Mouse (Mus musculus) MEL (cell line): ENCODE results near the gene Mospd2.

Experiments
- CHD2 ChIP-seq: IDR thresholded peaks from 2 replicates; pipeline ENCODE4 v1.6.1; 2011; ENCODE audit warnings: low read length, improper control_type of control experiment
- CTCF ChIP-seq, 3 experiments: IDR thresholded peaks in 2 of 3; conservative IDR thresholded peaks in 1 of 3; 2 replicates each; pipeline ENCODE4 v1.5.1; 2011 to 2012; ENCODE audit warnings: low read length in 3 of 3, low read depth in 2 of 3, mild to moderate bottlenecking in 2 of 3, improper control_type of control experiment in 1 of 3, inconsistent platforms in 1 of 3, mixed read lengths in 1 of 3, moderate library complexity in 1 of 3; ENCODE audit not compliant: control insufficient read depth in 1 of 3, insufficient read depth in 1 of 3, poor library complexity in 1 of 3, severe bottlenecking in 1 of 3
- E2F4 ChIP-seq: IDR thresholded peaks from 2 replicates; pipeline ENCODE4 v1.6.1; 2011; ENCODE audit warnings: low read depth, low read length, improper control_type of control experiment, borderline replicate concordance
- ELF1 ChIP-seq: IDR thresholded peaks from 2 replicates; pipeline ENCODE4 v1.6.1; 2014; ENCODE audit warnings: low read depth, mild to moderate bottlenecking, inconsistent platforms, low read length, improper control_type of control experiment, moderate library complexity
- EP300 ChIP-seq, 2 experiments: IDR thresholded peaks; 2 replicates each; pipeline ENCODE4 v1.6.1; 2011; ENCODE audit warnings: improper control_type of control experiment in 2 of 2, low read length in 2 of 2, low read depth in 1 of 2, mild to moderate bottlenecking in 1 of 2
- GATA1 ChIP-seq: IDR thresholded peaks from 2 replicates; pipeline ENCODE4 v1.6.1; 2011; ENCODE audit warnings: low read depth, low read length, improper control_type of control experiment
- KAT2A ChIP-seq: conservative IDR thresholded peaks from 2 replicates; pipeline ENCODE4 v1.6.1; 2012; ENCODE audit warnings: low read depth, low read length, improper control_type of control experiment, inconsistent platforms
- MAFK ChIP-seq: IDR thresholded peaks from 2 replicates; pipeline ENCODE4 v1.6.1; 2011; ENCODE audit warnings: low read depth, mild to moderate bottlenecking, low read length, improper control_type of control experiment, borderline replicate concordance
- MAX ChIP-seq: IDR thresholded peaks from 2 replicates; pipeline ENCODE4 v1.6.1; 2011; ENCODE audit warnings: low read length, improper control_type of control experiment
- MYC ChIP-seq: IDR thresholded peaks from 2 replicates; pipeline ENCODE4 v1.6.1; 2011; ENCODE audit warnings: low read depth, mild to moderate bottlenecking, low read length, improper control_type of control experiment, moderate library complexity
- NRF1 ChIP-seq: IDR thresholded peaks from 2 replicates; pipeline ENCODE4 v1.6.1; 2014; ENCODE audit warnings: low read depth, mild to moderate bottlenecking, inconsistent platforms, low read length, improper control_type of control experiment, moderate library complexity; ENCODE audit not compliant: poor library complexity, insufficient read depth, severe bottlenecking
- POLR2A ChIP-seq, 2 experiments: IDR thresholded peaks; 2 replicates each; pipeline ENCODE4 v1.6.1; 2011 to 2012; ENCODE audit warnings: low read length in 2 of 2, mild to moderate bottlenecking in 2 of 2, control low read depth in 1 of 2, improper control_type of control experiment in 1 of 2, low read depth in 1 of 2, moderate library complexity in 1 of 2; ENCODE audit not compliant: control insufficient read depth in 1 of 2, insufficient read depth in 1 of 2, poor library complexity in 1 of 2
- RCOR1 ChIP-seq: IDR thresholded peaks from 2 replicates; pipeline ENCODE4 v1.6.1; 2012; ENCODE audit warnings: low read depth, mild to moderate bottlenecking, inconsistent platforms, low read length, improper control_type of control experiment
- UBTF ChIP-seq: IDR thresholded peaks from 2 replicates; pipeline ENCODE4 v1.6.1; 2012; ENCODE audit warnings: low read depth, mild to moderate bottlenecking, inconsistent platforms, low read length, improper control_type of control experiment, moderate library complexity, borderline replicate concordance; ENCODE audit not compliant: insufficient read depth

GRCm38 (mm10) chrX:164978866-164979265, 1.3 kb downstream of the Mospd2 start:
- TF ChIP-seq UBTF (no peak), GATA1 (no peak), CHD2 (no peak), CTCF (IDR thresholded peaks at IDR 0.05 in 2 of 3, conservative IDR thresholded peaks at IDR 0.05 in 1 of 3; ENCODE audit: control insufficient read depth in 1 of 3, insufficient read depth in 1 of 3, low read depth in 2 of 3, low read length in 3 of 3, poor library complexity in 1 of 3, severe bottlenecking in 1 of 3) (no peak), RCOR1 (no peak), POLR2A (IDR thresholded peaks at IDR 0.05; ENCODE audit: control insufficient read depth in 1 of 2, insufficient read depth in 1 of 2, low read depth in 1 of 2, low read length in 2 of 2, poor library complexity in 1 of 2) (no peak), NRF1 (no peak), ELF1 (no peak), E2F4 (no peak), MAFK (no peak), MAX (no peak), EP300 (IDR thresholded peaks at IDR 0.05; ENCODE audit: low read depth in 1 of 2, low read length in 2 of 2) (no peak), MYC (no peak), KAT2A (no peak)
